Mouse (Mus musculus): ENCODE data around the gene Thap8. TPM values are rescaled to one million over a fixed set of nuclear protein-coding genes. Genes with fewer than 3 reads are reported as not detected.
"Not testable (repeated sequence)": the region's sequence is repeated elsewhere in the genome, so short reads cannot be mapped to it uniquely, and the experiment has no call there.

The Thap8 gene
- under 1 TPM; 0.22 to 0.73 TPM for total RNA-seq (2021)

DNA sequence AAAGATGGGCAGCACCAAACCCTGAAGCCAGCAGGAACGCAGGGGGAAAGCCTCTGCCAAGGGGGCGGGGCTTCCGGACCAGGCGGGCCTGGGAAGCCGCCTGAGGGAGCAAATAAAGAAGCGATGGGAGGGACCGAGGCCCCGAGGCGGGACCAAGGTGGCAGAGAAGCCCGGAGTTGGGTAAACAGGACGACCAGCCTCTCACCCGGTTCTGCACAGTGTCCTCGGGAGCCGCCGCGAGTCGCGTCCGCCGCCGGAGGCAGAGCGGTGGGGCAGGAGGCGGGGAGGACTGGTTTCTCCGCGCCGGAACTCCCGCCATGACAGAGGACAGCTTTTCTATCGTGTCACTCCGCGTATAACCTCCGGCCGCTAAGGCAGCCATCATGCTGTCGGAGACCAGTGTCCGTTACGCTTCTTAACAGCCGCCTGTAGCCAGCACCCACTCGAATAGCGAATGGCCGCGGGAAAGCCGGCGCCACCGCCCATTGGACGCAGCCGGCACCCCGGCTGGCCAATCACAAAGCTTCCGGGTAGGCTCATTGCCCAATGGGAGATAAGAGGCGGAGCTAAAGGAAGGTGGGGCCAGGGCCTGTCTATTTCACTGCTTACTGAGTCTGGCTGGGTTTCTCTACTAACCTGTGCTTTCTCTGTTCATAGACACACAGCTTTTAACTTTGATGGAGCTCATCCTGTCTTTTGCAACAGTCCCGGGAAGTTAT, at the start of gene Thap8, which contains the start of gene Wdr62:
Thap8 (plus strand) TSS at position 144 of the 719 bp plus-strand sequence.
Wdr62 (minus strand) TSS at position 469 of the 719 bp plus-strand sequence.
- DNase-seq (ENCODE audit: extremely low spot score in 1 of 2, low spot score in 1 of 2), result peak; percentile 79

DNA sequence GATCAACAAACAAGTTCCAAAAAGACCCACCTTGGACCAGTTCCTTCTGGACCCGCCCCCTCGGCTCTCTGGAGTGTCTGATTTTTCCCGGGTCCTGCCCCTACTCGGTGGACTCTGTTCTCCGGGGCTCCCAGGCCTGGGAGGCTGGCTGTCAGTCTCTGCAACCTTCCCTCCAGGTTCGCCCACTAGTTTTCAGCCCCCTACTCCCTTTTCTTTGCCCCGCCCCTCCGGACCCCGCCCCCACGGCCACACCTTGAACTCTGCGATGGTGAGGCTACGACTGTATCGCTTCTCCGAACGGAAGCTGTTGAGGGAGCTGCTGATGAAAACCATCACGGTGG, 48.6 kb upstream of the Thap8 start:
- DNase-seq (ENCODE audit: extremely low spot score in 1 of 2, low spot score in 1 of 2), result no peak

GRCm38 (mm10) chr7:30231669-30232454, 48.0 kb upstream of the Thap8 start, which contains the start of the genes Polr2i and Tbcb:
Gene Polr2i, plus strand, starts transcription at chr7:30231948.
Gene Tbcb, minus strand, starts transcription at chr7:30232272.
- DNase-seq (ENCODE audit: extremely low spot score in 1 of 2, low spot score in 1 of 2), result peak; percentile 96 to 98

- DNase-seq (ENCODE audit: extremely low spot score in 1 of 2, low spot score in 1 of 2), result peak; percentile 15 to 49
Observed at GRCm38 (mm10) chr7:30232631-30233148, 47.2 kb upstream of the Thap8 start.

DNA sequence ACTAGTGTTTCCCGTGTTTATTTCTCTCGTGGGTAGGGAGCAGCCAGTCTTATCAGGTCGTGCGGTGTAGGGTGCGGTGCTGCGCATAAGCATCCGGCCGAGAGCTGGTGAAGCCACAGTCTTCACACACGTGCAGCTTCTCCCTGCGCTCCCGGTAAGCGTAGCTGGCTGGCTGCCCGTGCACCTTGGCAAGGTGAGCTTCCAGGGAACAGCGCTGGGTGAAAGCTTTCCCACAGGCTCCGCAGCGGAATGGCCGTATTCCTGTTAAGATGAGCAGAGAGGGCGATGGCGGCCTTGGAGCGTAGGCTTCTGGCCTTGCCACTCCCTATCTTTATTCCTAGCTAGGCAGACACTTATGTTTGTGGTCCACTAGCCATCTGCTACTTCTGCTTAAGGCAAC, 46.5 kb upstream of the Thap8 start:
- no peak for DNase-seq (ENCODE audit: extremely low spot score in 1 of 2, low spot score in 1 of 2)

GRCm38 (mm10) chr7:30234276-30234858, 45.5 kb upstream of the Thap8 start:
- no peak for DNase-seq (ENCODE audit: extremely low spot score in 1 of 2, low spot score in 1 of 2)

DNA sequence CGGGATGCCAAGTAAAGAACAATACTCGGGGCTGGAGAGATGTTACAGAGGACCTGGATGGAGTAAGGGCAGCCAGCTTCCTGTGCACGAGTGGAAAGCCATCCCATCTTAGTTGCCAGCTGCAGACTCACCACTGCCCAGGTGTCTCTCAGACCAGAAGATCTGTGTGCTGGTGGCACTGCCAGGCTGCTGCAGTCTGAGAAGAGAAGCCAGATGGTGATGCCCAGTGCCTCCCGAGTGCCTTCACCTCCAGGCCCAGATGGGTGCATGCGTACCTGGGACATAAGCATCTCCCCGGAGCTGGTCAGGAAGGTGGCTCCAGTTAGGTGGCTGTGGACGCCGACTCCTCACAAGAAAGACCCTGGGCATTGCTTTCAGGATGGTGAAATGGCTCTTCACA, 44.8 kb upstream of the Thap8 start:
- no peak for DNase-seq (ENCODE audit: extremely low spot score in 1 of 2, low spot score in 1 of 2)

- DNase-seq (ENCODE audit: extremely low spot score in 1 of 2, low spot score in 1 of 2), result no peak
Observed at GRCm38 (mm10) chr7:30235625-30236024, 44.3 kb upstream of the Thap8 start, which contains the start of gene Ovol3. Gene Ovol3, minus strand, starts transcription at chr7:30235725.

DNA sequence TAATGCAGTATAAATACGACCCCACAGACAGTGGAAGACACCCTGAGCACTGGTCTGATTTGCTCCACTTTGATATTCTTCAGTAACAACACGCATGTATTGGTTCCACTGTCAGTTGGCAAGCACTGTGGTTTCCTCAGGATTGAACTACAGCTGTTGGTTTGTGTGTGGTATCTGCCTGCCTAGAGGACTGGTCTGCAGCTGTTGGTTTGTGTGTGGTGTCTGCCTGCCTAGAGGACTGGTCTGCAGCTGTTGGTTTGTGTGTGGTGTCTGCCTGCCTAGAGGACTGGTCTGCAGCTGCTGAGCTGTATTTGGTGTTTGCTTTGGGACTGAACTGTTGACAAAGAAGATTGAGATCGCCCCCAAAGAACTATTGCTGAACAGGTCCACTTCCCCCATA, 42.5 kb upstream of the Thap8 start:
- not testable (repeated sequence) for DNase-seq (ENCODE audit: extremely low spot score in 1 of 2, low spot score in 1 of 2)

DNA sequence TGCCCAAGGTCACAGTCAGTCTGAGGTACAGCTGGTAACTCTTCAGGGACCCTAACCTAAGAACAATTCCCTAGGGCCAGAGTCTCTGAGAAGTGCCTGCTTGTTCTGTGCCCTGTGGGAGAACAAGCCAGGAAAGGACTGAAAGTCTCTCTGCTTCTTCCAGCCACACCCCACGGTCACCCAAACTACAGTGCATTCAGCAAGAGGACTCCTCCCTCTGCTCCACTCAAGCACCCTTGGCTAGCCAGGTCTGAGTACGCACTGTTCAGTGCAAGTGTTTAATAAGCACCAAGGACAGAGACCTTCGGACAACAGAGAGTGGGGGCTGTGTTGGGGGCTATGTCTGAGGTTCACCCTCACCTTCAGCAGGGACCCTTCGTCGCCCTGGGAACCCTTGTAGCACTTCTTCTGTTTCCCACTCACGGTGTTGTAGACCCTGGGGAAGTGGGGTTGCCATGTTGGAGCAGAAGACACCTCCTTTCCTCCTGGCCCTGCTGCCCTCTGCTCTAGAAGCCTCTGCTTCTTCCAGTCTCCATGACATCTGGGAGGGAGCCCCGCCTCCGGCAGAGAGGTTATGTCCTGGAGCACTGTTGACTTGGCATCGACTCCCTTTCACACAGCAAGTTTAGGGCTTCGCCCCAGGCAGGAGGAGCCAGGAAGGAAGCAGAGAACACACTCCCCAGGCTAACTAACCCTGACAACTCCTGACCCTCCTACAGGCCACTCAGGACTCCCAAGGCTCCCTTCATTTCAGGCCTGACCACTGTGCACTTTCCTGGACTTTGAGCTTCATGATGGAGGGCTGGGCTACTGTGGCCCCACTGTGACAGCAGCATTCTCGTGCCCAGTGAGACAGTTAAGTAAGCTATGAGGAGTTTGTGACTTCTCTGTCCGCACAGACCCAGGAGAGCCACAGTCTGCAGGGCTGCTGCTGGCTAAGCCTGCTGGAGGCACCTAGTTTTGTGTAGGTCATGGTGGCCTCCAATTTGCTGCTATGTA, 27.6 kb upstream of the Thap8 start:
- no peak for DNase-seq (ENCODE audit: extremely low spot score in 1 of 2, low spot score in 1 of 2)

GRCm38 (mm10) chr7:30265041-30265440, 14.9 kb upstream of the Thap8 start:
- no peak for DNase-seq (ENCODE audit: extremely low spot score in 1 of 2, low spot score in 1 of 2)

GRCm38 (mm10) chr7:30265531-30265930, 14.4 kb upstream of the Thap8 start:
- DNase-seq (ENCODE audit: extremely low spot score in 1 of 2, low spot score in 1 of 2), result no peak

DNA sequence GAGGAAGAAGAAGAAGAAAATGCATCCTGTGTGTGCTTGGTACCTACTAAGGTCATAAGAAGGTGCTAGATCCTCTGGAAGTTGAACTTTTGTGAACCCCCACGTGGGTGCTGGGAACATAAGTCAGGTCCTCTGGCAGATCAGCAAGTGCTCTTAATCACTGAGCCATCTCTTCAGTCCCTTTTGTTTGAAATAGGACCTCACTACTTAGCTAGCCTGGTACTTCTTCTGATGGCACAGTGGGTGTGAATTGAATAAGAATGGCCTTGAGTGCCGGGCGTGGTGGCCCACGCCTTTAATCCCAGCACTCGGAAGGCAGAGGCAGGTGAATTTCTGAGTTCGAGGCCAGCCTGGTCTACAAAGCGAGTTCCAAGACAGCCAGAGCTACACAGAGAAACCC, 14.0 kb upstream of the Thap8 start:
- DNase-seq (ENCODE audit: extremely low spot score in 1 of 2, low spot score in 1 of 2), result no peak

DNA sequence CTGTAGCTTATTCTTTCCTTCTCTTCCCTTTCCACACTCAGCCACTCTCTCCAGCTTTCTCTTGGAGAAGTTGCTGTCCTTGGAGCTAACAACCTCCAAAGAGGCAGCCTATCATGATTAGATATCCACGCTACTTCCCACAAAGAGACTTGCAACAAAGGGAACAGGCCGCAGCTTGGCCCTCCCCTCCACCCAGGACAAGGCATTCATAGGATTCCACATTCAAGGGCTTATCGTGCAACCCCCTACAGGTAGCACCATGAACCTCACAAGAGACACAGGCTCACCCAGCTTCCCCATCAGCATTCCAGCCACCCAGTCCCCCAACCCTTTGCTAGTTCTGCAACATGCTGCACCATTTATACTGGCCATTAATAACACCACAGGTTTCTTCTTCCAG, 13.1 kb upstream of the Thap8 start:
- no peak for DNase-seq (ENCODE audit: extremely low spot score in 1 of 2, low spot score in 1 of 2)

DNA sequence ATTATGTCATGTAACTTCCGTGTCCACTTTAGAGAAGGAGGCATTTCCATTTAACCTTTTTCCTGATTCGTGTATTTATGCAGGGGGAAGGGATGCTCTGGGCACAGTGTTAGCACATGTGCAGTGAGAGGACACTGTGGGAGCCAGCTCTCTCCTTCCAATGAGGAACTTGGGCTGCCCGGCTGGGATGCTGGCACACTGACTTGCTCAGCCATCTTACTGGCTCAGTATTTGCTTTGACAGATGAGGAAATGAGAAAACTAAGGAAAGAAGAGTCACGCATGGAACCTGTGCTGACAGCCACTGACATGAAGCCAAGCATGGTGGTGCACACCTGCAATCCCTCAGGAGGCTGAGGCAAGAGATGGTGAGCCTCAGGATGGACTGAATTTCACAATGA, 10.3 kb upstream of the Thap8 start:
- no peak for DNase-seq (ENCODE audit: extremely low spot score in 1 of 2, low spot score in 1 of 2)

- DNase-seq (ENCODE audit: extremely low spot score in 1 of 2, low spot score in 1 of 2), result no peak
Observed at GRCm38 (mm10) chr7:30274383-30274782, 5.5 kb upstream of the Thap8 start.

- no peak for DNase-seq (ENCODE audit: extremely low spot score in 1 of 2, low spot score in 1 of 2)
Observed at GRCm38 (mm10) chr7:30278911-30279310, 983 bp upstream of the Thap8 start.

DNA sequence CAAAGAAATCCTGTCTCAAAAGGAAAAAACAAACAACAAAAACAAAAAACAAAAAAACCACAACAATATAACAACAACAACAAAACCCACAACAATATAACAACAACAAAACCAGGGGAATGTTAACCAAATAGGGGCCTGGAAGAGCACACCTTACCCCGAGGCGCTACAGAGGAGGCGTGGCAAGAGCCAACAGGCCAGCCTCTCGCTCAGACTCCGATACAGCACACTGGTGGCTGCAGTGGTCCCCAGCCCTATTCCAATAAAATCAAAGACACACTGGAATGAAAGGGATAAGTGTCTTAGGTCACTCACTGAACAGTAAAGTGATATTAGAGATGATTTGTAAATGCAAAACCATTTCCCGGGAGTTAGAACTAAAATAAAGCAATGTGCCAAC, 358 bp upstream of the Thap8 start:
- no peak for DNase-seq (ENCODE audit: extremely low spot score in 1 of 2, low spot score in 1 of 2)

- DNase-seq (ENCODE audit: extremely low spot score in 1 of 2, low spot score in 1 of 2), result peak; percentile 70
Observed at GRCm38 (mm10) chr7:30280670-30281138, 810 bp downstream of the Thap8 start.

DNA sequence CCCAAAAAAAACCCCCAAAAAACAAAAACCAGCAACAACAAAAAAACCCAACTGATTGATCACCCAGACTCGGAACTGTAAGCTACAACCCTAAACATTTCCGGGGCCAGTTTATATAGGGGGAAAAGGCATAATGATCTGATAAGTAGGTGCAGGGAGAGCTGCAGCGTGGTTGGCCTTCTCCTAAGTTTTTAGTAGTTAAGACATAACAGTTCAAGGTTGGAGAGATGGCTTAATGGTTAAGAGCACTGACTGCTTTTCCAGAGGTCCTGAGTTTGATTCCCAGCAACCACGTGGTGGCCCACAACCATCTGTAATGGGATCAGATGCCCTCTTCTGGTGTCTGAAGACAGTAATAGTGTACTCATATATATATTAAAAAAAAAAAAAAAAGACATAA, 1.6 kb downstream of the Thap8 start:
- no peak for DNase-seq (ENCODE audit: extremely low spot score in 1 of 2, low spot score in 1 of 2)

All from layer of hippocampus, postnatal 25 days (tissue).